Mouse (Mus musculus) lung, adult 2 months (tissue): Measurements from ENCODE around the gene Elmo3. TPM values are rescaled to one million over a fixed set of nuclear protein-coding genes. Genes with fewer than 3 reads are reported as not detected.

Experiments
- DNase-seq: peaks from one replicate; pipeline ENCODE4 v3.0.0; 2022
- H3K4me1 ChIP-seq: fragments of 200-500 bp; 2 replicates; pipeline ENCODE4 v1.6.1; 2011; ENCODE audit warnings: low read length; ENCODE audit not compliant: control insufficient read depth, insufficient read depth
- H3K4me3 ChIP-seq: fragments of 200-500 bp; replicated peaks from 2 replicates; pipeline ENCODE3; 2011; ENCODE audit warnings: low read depth, mild to moderate bottlenecking, control low read depth, low read length; ENCODE audit errors: extremely low read depth
- CTCF ChIP-seq: fragments of 200-500 bp; IDR thresholded peaks from 2 replicates; pipeline ENCODE4 v1.5.1; 2011; ENCODE audit warnings: mild to moderate bottlenecking, low read length, control low read depth; ENCODE audit not compliant: insufficient read depth
- POLR2A ChIP-seq: fragments of 200-500 bp; IDR thresholded peaks from 2 replicates; pipeline ENCODE4 v1.6.1; 2011; ENCODE audit warnings: low read depth, mild to moderate bottlenecking, control low read depth, low read length, borderline replicate concordance; ENCODE audit errors: extremely low read depth
- WGBS: fragments of 180-500 bp; shearing (Covaris S2); methylation state at CpG from one replicate; pipeline ENCODE4 v1.1.7; 2018; 5-methylcytosine and 5-hydroxymethylcytosine counted together
- polyA plus RNA-seq: library from polyadenylated mRNA; depleted of rRNA; stranded (reverse); fragments of >200 nt; gene quantifications from 2 replicates; pipeline ENCODE4 v1.2.3, GENCODE M21; 2012

Gene Elmo3
- polyA plus RNA-seq, 1 experiment: 50.3 TPM

- Histone ChIP-seq H3K4me3 (peak within 1 kb of the TSS; percentile 70), H3K4me1 (peaks cover 18% of the 10 kb centered on the region)
- 22% methylated on average over 11 of the region's 11 CpGs for WGBS
- TF ChIP-seq POLR2A (peak; percentile 44; the same call in 1 of the 2 replicates), CTCF (no peak)
- no peak for DNase-seq
Measured at GRCm38 (mm10) chr8:105295895-105296573, 9.4 kb upstream of the Elmo3 start, which contains the start of gene Exoc3l. TSS of gene Exoc3l (minus strand) at chr8:105296101.

- Histone ChIP-seq H3K4me3 (peak within 1 kb of the TSS; percentile 83), H3K4me1 (peaks cover 18% of the 10 kb centered on the region)
- peak; percentile 84 for DNase-seq
- TF ChIP-seq CTCF (no peak), POLR2A (no peak)
- WGBS: under 1% methylated on average over 58 of the region's 58 CpGs
Measured at GRCm38 (mm10) chr8:105297511-105298192, 7.7 kb upstream of the Elmo3 start, which contains the start of gene E2f4. TSS of gene E2f4 (plus strand) at chr8:105297663.

GRCm38 (mm10) chr8:105298351-105299252 lies 6.8 kb upstream of the Elmo3 start:
- Histone ChIP-seq H3K4me1 (peaks cover 18% of the 10 kb centered on the region), H3K4me3 (peak overlapping the region; percentile 83)
- TF ChIP-seq CTCF (no peak), POLR2A (no peak)
- WGBS: 38% methylated on average over 18 of the region's 18 CpGs
- no peak for DNase-seq

- 94% methylated on average over 8 of the region's 8 CpGs for WGBS
- Histone ChIP-seq H3K4me3 (no peak overlapping the region), H3K4me1 (peaks cover 21% of the 10 kb centered on the region)
- TF ChIP-seq CTCF (no peak), POLR2A (no peak)
- no peak for DNase-seq
Measured at GRCm38 (mm10) chr8:105299962-105300361, 5.4 kb upstream of the Elmo3 start.

DNA sequence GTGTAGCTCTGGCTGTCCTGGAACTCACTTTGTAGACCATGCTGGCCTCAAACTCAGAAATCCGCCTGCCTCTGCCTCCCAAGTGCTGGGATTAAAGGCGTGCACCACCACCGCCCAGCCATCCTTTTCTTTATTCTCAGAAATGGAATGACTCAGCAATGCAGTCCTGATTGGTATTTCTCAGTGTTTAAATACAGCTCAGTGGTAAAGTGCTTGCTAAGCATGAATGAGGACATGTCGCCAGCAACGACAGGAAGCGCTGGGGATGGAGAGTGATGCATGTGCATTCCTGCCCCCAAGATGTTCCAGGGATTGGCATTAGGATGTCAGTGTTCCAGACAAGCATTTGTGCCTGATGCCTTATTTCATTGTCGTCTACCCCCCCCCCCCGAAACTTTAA lies 2.0 kb upstream of the Elmo3 start:
- no peak for DNase-seq
- no peak overlapping the region for H3K4me3 ChIP-seq
- TF ChIP-seq POLR2A (no peak), CTCF (no peak)
- peaks cover 11% of the 10 kb centered on the region for H3K4me1 ChIP-seq
- 64% methylated on average over 8 of the region's 8 CpGs for WGBS

- TF ChIP-seq CTCF: no peak
- TF ChIP-seq POLR2A: no peak
- peaks cover 6% of the 10 kb centered on the region for H3K4me1 ChIP-seq
- DNase-seq: no peak
- no peak overlapping the region for H3K4me3 ChIP-seq
- WGBS: 59% methylated on average over 9 of the region's 9 CpGs
Measured at GRCm38 (mm10) chr8:105303874-105304273, 1.5 kb upstream of the Elmo3 start.

GRCm38 (mm10) chr8:105304325-105305210 lies 833 bp upstream of the Elmo3 start:
- TF ChIP-seq CTCF: no peak
- no peak for TF ChIP-seq POLR2A
- Histone ChIP-seq H3K4me3 (no peak overlapping the region), H3K4me1 (peaks cover 4% of the 10 kb centered on the region)
- DNase-seq: no peak
- WGBS: 45% methylated on average over 9 of the region's 9 CpGs

DNA sequence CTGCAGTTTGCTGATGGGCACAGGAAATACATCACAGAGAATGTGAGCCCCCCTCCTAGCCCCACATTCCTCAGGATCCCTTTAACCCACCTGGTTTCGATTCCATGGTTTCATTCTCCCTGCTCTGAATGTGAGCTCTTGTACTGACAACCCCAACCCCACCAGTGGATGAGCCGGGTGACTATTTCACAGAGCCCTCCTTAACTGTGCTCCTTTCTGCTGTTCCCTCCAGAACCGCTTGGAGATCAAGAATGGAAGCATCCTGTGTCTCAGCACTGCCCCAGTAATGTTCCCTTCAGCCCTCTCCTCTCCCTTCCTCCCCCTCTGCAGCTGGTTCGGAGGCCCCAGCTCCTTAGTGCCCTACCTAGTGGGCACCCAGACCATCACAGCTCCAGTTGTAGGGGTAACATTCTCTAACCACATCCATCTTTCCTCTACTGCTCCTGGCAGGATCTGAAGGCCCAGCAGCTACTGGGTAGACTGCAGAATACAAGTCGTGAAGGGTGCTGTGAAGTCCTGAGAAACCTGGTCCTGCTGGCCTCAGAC lies 818 bp downstream of the Elmo3 start:
- Histone ChIP-seq H3K4me3 (peak overlapping the region; percentile 18), H3K4me1 (peaks cover 4% of the 10 kb centered on the region)
- TF ChIP-seq POLR2A (no peak), CTCF (no peak)
- no peak for DNase-seq
- 35% methylated on average over 5 of the region's 5 CpGs for WGBS
